Mouse (Mus musculus): ENCODE data around the gene Scand1.

- TF ChIP-seq POLR2A (IDR thresholded peaks at IDR 0.05; ENCODE audit: low read depth, low read length) = no peak
- TF ChIP-seq CTCF (IDR thresholded peaks at IDR 0.05; ENCODE audit: borderline replicate concordance, insufficient read depth, low read length) = no peak
These were observed 40.8 kb upstream of the Scand1 start for GRCm38 (mm10) chr2:156353265-156353692.

Data from embryonic fibroblast, embryonic 13.5 days (primary cell).